Mouse (Mus musculus): ENCODE data around the gene Camkk1. TPM values are rescaled to one million over a fixed set of nuclear protein-coding genes. Genes with fewer than 3 reads are reported as not detected.

The Camkk1 gene
- total RNA-seq, 2 experiments from 2014 or later = 157 to 161 TPM

- no peak for DNase-seq
Observed at GRCm38 (mm10) chr11:73057701-73058100, 38.9 kb downstream of the Camkk1 start.

- DNase-seq = no peak
Observed at GRCm38 (mm10) chr11:73059630-73060029, 40.8 kb downstream of the Camkk1 start.

DNA sequence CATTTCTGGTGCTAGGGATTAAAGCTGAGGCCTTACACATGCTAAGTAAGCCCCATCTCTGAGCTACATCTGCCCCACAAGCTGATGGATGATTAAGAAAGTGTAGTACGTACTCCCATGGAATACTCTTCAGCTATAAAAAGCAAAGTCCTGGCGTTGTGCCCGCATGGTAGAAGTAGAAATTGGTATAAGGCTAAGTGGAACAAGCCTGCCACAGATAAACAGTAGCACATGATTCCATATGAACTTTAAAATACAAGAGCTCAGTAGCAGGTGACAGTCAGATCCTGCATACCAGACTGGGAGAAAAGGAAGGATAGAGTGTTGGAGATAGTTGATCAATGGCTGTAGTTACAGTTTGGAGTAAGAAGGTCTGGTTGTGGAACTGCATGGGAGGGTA lies 42.6 kb downstream of the Camkk1 start:
- no peak for DNase-seq

DNA sequence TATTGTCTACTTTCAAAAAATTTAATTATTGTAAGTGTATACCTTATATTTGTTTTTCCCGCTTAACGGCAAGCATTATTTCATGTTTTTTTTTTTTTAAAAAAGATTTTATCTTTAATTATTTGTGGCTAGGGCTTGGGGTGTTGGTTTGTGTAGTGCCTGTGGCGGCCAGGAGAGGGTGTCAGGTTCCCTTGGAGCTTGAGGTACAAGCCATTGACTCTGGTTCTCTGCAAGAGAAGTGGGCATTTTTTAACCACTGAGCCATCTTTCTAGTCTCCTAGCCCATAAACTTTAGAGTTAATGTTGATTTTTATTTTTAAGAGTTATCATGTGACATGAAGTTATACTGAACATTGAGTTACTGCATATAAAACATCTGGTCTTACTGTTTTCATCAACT lies 53.0 kb downstream of the Camkk1 start:
- DNase-seq = peak in 1 of 2 experiments; percentile 29

- DNase-seq = no peak
Observed at GRCm38 (mm10) chr11:73076295-73076694, 57.5 kb downstream of the Camkk1 start.

DNA sequence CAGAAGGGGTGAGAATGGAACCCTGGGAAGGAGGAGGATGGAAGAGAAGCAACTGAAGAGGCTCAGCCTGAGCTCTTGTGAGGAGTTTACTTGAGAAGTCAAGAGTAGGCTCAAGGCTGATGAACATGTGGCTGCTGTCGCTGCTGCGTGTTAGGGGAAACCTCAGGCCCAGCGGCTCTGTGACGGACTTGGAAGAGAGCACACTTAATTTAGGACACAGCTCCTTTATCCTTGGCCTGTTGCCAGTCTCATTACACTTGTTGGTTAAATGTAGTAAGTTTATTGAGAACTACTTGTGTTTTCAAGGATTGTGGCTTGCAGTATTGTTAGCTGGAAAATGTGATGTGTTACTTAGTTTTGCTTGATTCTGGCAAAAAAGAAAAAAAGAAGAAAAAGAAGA lies 57.9 kb downstream of the Camkk1 start:
- DNase-seq = no peak

DNA sequence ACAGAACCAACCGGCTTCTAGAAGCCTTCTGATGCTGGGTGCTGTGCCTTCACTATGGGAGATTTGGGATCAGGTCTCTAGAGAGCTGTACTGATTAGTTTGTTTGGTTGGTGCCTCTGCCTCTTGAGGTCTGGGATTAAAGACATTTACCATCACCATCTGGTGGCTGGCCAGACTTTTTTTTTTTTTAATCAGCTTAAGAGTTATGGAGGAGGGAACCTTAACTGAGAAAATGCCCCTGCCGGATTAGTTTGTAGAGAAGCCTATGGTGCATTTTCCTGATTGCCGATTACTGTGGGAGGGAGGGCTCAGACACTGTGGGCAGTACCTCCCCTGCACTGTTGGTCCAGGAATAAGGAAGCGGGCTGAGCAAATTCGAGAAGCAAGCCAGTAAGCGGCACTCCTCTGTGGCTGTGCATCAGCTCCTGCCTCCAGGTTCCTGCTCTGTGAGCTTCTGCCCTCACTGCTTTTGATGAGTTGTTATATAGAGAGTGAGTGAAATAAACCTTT lies 58.5 kb downstream of the Camkk1 start:
- DNase-seq = no peak

GRCm38 (mm10) chr11:73078615-73079014 lies 59.8 kb downstream of the Camkk1 start:
- no peak for DNase-seq

DNA sequence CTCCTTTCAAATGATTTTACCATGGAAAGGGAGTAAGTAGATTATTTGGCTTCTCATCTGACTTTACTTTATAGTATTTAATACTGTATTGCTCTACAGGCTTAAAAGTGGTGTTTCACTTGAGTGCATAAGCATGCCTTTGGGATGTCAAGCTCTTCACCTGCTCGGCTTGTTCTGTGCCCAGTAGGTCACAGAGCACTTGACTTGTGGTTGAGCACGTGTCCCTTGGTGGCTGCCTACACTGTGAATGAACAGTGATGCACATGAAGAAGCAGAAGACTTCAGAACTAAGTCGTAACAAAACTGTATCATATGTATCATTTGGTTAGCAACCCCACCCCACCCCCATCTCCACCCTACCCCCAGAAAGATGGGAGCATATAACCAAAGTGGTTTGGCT lies 61.5 kb downstream of the Camkk1 start:
- DNase-seq = no peak

- no peak for DNase-seq
Observed at GRCm38 (mm10) chr11:73084303-73084702, 65.5 kb downstream of the Camkk1 start.

DNA sequence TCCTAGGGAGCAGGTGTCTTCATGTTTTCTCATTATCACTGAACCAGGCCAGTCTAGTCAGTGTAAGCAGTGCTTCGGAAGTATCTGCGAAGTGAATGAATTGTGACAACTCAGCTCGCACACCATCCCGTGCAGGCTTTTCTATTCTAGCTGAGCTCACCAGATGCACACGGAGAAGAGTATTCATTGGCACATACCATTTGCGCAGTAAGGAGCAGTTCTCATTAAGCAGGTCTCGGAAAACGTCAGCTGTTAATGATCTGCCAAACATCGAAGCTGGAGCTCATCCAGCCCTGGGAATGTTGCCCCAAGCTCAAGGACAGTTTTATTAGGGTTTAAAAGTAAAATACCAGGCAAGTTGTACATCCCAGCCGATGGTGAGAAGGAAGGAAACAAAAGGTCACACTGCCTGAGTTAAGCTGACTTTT lies 66.0 kb downstream of the Camkk1 start:
- DNase-seq = peak; percentile 36 to 47

DNA sequence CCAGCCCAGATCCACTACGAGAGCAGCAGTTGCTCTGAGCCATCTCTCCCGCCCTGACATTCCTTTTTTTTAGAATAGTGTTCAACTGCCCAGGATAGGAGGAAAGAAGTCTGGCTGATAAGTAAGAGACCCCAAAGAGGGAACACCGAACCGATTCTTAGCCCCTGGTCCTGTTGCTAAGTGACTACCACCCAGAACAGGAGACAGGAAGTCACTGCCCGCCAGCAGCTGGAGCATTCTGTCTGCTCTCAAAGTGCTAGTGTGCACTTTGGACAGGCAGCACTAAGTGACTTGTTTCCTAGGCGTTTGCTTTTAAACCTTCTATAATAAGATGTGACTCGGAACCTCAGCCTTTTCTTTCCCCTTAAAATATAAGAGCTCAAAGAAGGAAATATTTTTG lies 66.6 kb downstream of the Camkk1 start:
- no peak for DNase-seq

DNA sequence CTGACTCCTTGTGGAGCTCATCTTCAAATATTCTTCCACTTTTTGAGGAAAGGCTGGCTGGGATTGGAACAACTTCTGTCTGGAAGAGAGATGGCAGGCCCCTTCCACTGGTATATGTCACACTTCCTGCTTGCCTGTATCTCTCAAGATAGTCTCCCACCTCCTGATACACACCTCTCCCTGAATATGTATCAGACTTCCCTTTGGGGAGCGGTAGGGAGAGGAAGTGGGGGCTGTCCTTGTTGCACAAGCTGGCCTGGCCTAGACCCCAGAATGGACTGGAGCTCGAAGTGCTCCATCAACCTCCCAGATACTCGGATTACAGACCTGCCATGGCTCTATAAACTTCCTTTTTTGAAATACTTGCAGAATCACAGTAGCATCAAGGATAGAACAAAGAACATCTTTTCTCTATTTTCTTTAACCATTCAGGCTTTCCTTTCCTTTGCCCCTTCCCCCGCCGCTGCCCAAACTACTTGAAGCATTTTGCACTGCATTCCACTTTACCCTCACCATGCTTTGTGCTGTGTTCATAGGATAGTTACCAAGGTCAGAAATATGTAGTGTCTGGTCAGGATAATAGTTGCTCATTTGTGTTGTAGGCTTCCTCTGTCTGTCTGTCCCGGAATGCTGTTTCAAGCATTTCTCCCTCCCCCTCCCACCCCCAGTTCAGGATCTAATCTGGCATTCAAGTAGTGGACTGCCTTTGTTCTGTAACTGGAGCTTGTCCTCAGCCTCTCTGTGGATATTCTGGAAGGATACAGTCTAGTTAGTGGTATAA lies 69.1 kb downstream of the Camkk1 start:
- no peak for DNase-seq

DNA sequence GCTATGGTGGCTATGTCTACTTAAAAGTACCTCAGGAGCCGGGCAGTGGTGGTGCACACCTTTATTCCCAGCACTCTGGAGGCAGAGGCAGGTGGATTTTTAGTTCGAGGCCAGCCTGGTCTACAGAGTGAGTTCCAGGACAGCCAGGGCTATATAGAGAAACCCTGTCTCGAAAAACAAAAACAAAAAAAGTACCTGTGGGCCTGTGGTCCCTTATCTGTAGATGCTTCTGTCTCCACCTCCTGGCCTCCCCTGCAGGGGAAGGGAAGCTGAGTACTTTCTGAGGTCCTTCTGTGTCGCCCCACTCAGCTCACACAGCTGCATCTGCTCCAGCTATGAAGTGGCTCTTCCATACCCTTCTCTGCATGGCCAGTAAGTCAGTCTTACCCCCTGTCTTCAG lies 71.5 kb downstream of the Camkk1 start, which contains the start of gene Itgae:
Gene Itgae (plus strand): TSS at position 301 of the 400 bp plus-strand sequence.
- no peak for DNase-seq

DNA sequence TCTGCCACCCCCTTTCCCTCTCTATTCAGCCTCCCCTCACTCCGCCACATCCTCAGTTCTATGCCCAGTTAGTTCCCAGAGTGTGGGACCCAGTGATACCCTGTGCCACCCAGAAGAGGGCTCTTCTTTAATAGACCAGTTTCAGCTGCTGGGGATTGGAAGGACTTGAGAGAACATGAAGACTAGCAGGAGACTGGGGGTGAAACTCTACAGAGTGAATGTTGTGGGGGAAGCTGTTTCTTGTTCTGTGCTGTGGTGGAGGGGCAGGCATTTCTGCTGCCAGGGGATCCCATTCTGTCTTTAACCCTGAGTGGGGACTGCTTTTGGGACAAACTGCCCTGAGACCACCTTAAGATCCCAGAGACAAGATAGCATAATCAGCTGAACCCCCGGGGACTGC lies 72.0 kb downstream of the Camkk1 start:
- DNase-seq = no peak

Other genes with a start within 250 kb of the Camkk1 start
- 10 to 100 TPM; 18.6 to 22.8 TPM for gene Cyb5d2, start 222.9 kb upstream of the Camkk1 start, total RNA-seq (2021)
- 10 to 100 TPM; 42.1 to 51.0 TPM for gene Zzef1, start 222.8 kb upstream of the Camkk1 start, total RNA-seq (2021)
- 1 to 10 TPM; 4.3 to 5.7 TPM for gene Atp2a3, start 57.8 kb upstream of the Camkk1 start, total RNA-seq (2021)
- under 1 TPM; 0.46 to 0.62 TPM for gene P2rx1, start 19.9 kb upstream of the Camkk1 start, total RNA-seq (2021)
- gene Ncbp3, start 28.8 kb downstream of the Camkk1 start, total RNA-seq (2021) = 10 to 100 TPM; 10.3 to 10.9 TPM
- under 1 TPM; 0.15 to 0.18 TPM for gene Itgae, start 71.6 kb downstream of the Camkk1 start, total RNA-seq (2021)
- gene Haspin, start 119.3 kb downstream of the Camkk1 start, total RNA-seq (2021) = under 1 TPM; 0.23 to 0.32 TPM
- gene P2rx5, start 141.4 kb downstream of the Camkk1 start, total RNA-seq (2021) = 1 to 10 TPM; 2.3 to 3.4 TPM
- gene Emc6, start 158.0 kb downstream of the Camkk1 start, total RNA-seq (2021) = 10 to 100 TPM; 51.5 to 59.7 TPM
- 10 to 100 TPM; 10.9 to 11.2 TPM for gene Tax1bp3, start 158.1 kb downstream of the Camkk1 start, total RNA-seq (2021)
- 10 to 100 TPM; 21.2 to 24.8 TPM for gene Ctns, start 180.0 kb downstream of the Camkk1 start, total RNA-seq (2021)
- gene Shpk, start 180.5 kb downstream of the Camkk1 start, total RNA-seq (2021) = 1 to 10 TPM; 3.4 to 3.5 TPM
- gene Trpv1, start 215.3 kb downstream of the Camkk1 start, total RNA-seq (2021) = under 1 TPM in 1 of 2 experiments, not detected in 1; 0.17 TPM
- gene Trpv3, start 248.4 kb downstream of the Camkk1 start, total RNA-seq (2021) = under 1 TPM; 0.25 to 0.38 TPM

Data from layer of hippocampus, postnatal 36 days (tissue).